Mouse (Mus musculus): ENCODE measurements around the gene Rab11fip5.

Gene Rab11fip5

GRCm38 (mm10) chr6:85305826-85306225, 68.6 kb downstream of the Rab11fip5 start:
- no peak for DNase-seq

- DNase-seq, result no peak
Measured at GRCm38 (mm10) chr6:85304966-85305365, 69.5 kb downstream of the Rab11fip5 start.

- peak; percentile 23 to 51 for DNase-seq
Measured at GRCm38 (mm10) chr6:85302326-85303055, 71.9 kb downstream of the Rab11fip5 start.

GRCm38 (mm10) chr6:85295384-85296167, 78.9 kb downstream of the Rab11fip5 start:
- peak; percentile 91 to 95 for DNase-seq

- no peak for DNase-seq
Measured at GRCm38 (mm10) chr6:85294004-85294379, 80.4 kb downstream of the Rab11fip5 start.

GRCm38 (mm10) chr6:85293255-85294003, 81.0 kb downstream of the Rab11fip5 start:
- DNase-seq, result peak; percentile 43 to 73

GRCm38 (mm10) chr6:85290869-85291824, 83.3 kb downstream of the Rab11fip5 start:
- DNase-seq, result no peak

GRCm38 (mm10) chr6:85288193-85288857, 86.1 kb downstream of the Rab11fip5 start:
- DNase-seq, result no peak

- no peak for DNase-seq
Measured at GRCm38 (mm10) chr6:85286283-85287047, 88.0 kb downstream of the Rab11fip5 start.

Measured in kidney, postnatal 25 days (tissue).